Mouse (Mus musculus): Measurements from ENCODE around the gene Clpsl2.

DNA sequence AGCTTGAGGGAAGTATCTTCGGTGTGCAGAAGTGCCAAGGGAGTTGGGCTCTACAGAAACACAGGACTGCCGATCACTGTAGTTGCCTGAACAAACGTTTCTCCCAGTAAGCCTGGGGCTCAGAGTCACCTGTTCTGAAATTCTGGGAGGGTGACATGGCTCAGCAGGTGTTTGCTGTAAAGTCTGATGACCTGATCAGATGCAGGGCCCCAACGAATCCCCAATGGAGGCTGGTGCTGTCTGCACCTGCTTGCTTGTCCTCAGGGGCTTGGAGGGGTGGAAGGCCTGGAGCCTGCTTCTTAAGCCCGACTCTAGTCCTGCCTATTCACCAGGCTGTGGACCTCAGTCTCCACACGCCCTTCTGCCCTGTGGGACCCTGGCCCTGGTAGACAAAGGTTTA, 8.6 kb downstream of the Clpsl2 start:
- TF ChIP-seq MAFK (IDR thresholded peaks at IDR 0.05; ENCODE audit: insufficient read depth, low read depth, low read length), result no peak
- no peak for TF ChIP-seq CHD2 (IDR thresholded peaks at IDR 0.05; ENCODE audit: low read depth, low read length)
